Mouse (Mus musculus) limb, embryonic 14.5 days (tissue): ENCODE measurements around the gene Ccdc167. TPM values are rescaled to one million over a fixed set of nuclear protein-coding genes. Genes with fewer than 3 reads are reported as not detected.
A peak's percentile ranks its signal among the peaks of the same experiment; 100 is the strongest.

Experiments
- ATAC-seq: fragments of 200-750 bp; cut with Nextera tagmentation; 2 replicates; pipeline ENCODE4 v1.8.0; 2017; ENCODE audit warnings: low read depth, moderate number of reproducible peaks, moderate TSS enrichment; ENCODE audit not compliant: low FRiP score
- DNase-seq: peaks from one replicate; pipeline ENCODE4 v3.0.0-alpha.2; 2015; ENCODE audit warnings: low spot score
- H3K27ac ChIP-seq: fragments of 300-500 bp; sonication (generic); replicated peaks from 2 replicates; pipeline ENCODE4 v1.5.1; 2014; ENCODE audit warnings: low read depth, mild to moderate bottlenecking, low read length, moderate library complexity, mixed read lengths
- H3K27me3 ChIP-seq: fragments of 300-500 bp; sonication (generic); 2 replicates; pipeline ENCODE4 v1.6.1; 2014; ENCODE audit warnings: low read length, mixed read lengths; ENCODE audit not compliant: control insufficient read depth, insufficient read depth
- H3K36me3 ChIP-seq: fragments of 300-500 bp; sonication (generic); 2 replicates; pipeline ENCODE4 v1.6.1; 2014; ENCODE audit warnings: mild to moderate bottlenecking, low read length, moderate library complexity, mixed read lengths; ENCODE audit not compliant: control insufficient read depth, insufficient read depth
- H3K4me1 ChIP-seq: fragments of 300-500 bp; sonication (generic); 2 replicates; pipeline ENCODE4 v1.6.1; 2014; ENCODE audit warnings: antibody characterized with exemption, low read length, mixed read lengths; ENCODE audit not compliant: control insufficient read depth, insufficient read depth
- H3K4me2 ChIP-seq: fragments of 300-500 bp; sonication (generic); replicated peaks from 2 replicates; pipeline ENCODE4 v1.6.1; 2014; ENCODE audit warnings: low read depth, mild to moderate bottlenecking, low read length, moderate library complexity; ENCODE audit not compliant: severe bottlenecking
- H3K4me3 ChIP-seq: fragments of 300-500 bp; sonication (generic); replicated peaks from 2 replicates; pipeline ENCODE4 v1.5.1; 2014; ENCODE audit warnings: low read length
- H3K9ac ChIP-seq: fragments of 300-500 bp; sonication (generic); 2 replicates; pipeline ENCODE4 v1.6.1; 2014; ENCODE audit warnings: mild to moderate bottlenecking, low read depth, low read length, moderate library complexity; ENCODE audit not compliant: severe bottlenecking
- H3K9me3 ChIP-seq: fragments of 300-500 bp; sonication (generic); 2 replicates; pipeline ENCODE4 v1.6.1; 2016; ENCODE audit warnings: low read length; ENCODE audit not compliant: control insufficient read depth
- POLR2A ChIP-seq: fragments of 200-500 bp; IDR thresholded peaks from 2 replicates; pipeline ENCODE4 v1.8.0; 2012; ENCODE audit warnings: inconsistent platforms, mild to moderate bottlenecking, moderate library complexity, borderline replicate concordance; ENCODE audit not compliant: insufficient read depth, insufficient read length; ENCODE audit errors: extremely low read depth
- WGBS: fragments of 180-500 bp; shearing (Covaris S2); extraction: QIAGEN DNeasy Blood & Tissue Kit; methylation state at CpG from one replicate; pipeline ENCODE4 v1.1.7; 2014; 5-methylcytosine and 5-hydroxymethylcytosine counted together
- polyA plus RNA-seq, 2 experiments: library from polyadenylated mRNA; depleted of rRNA in 1 of 2; stranded (reverse) in 1 of 2; unstranded in 1 of 2; fragments of >200 nt; fragmentation: Nextera tagmentation in 1 of 2; extraction: Ambion mirVana in 1 of 2; gene quantifications; 2 replicates each; pipeline versions ENCODE4 v1.2.1 to v1.2.3; 2012 to 2014

The Ccdc167 gene
- polyA plus RNA-seq, 2 experiments, result 15.8 to 19.3 TPM

DNA sequence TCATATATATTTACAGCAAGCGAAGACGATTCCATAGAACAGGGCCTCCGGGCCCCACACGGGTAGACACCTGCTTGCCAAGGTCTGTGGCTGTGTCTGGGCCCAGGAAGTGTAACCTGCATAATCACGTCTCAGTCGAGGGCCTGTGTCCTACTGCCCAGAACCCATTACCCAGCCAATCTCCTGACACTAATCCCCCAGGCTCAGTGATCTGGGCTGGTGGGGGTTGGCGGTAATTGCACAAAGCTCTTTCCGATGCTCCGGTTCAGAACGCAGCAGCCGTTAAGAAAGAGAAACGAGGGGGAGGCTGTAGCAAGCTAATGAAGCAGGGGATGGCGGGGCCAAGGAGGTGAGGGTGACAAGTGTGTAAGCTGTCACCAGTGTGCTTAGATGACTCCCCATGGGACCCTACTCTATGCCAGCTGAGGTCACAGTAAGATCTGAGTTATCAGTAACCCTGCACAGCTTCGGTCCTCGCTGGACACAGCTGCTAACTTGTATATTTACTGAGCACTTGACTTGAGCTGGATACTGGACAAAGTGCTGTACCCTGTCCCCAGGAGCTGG is 19.7 kb upstream of the Ccdc167 start:
- WGBS, result 34% methylated on average over 15 of the region's 15 CpGs
- H3K27me3 ChIP-seq, result no peaks in the 10 kb centered on the region
- TF ChIP-seq POLR2A, result no peak
- H3K4me2 ChIP-seq, result no peak overlapping the region
- H3K4me1 ChIP-seq, result peaks cover 7% of the 10 kb centered on the region; the same call in 1 of the 2 replicates
- H3K4me3 ChIP-seq, result no peak overlapping the region
- no peak for DNase-seq
- no peaks in the 10 kb centered on the region for H3K9me3 ChIP-seq
- no peak for ATAC-seq
- H3K36me3 ChIP-seq, result no peaks in the 10 kb centered on the region
- no peak overlapping the region for H3K9ac ChIP-seq
- H3K27ac ChIP-seq, result no peak overlapping the region

DNA sequence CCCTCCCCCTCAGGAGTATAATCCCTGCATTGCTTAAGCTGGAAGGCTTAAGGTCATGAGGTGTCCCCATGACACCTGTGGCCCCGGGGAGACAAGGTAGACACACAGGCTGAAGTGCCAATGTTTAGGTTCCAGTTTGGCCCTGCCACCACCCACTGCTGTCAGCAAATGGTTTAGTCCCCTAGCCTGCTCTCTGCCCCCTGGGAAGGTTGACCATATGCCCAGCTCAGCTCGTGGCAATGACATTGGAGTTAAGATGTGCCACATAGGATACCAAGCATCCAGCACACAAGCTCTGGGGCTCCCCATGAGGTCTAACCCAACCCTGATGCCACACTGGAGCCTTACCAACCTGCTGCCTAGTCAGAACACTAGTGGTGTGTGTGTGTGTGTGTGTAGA is 15.7 kb upstream of the Ccdc167 start:
- 81% methylated on average over 2 of the region's 2 CpGs for WGBS
- no peak overlapping the region for H3K27ac ChIP-seq
- no peaks in the 10 kb centered on the region for H3K9me3 ChIP-seq
- H3K36me3 ChIP-seq, result no peaks in the 10 kb centered on the region
- peaks cover 5% of the 10 kb centered on the region; the same call in 1 of the 2 replicates for H3K4me1 ChIP-seq
- no peak overlapping the region for H3K9ac ChIP-seq
- no peak overlapping the region for H3K4me3 ChIP-seq
- DNase-seq, result no peak
- no peak for ATAC-seq
- no peaks in the 10 kb centered on the region for H3K27me3 ChIP-seq
- H3K4me2 ChIP-seq, result no peak overlapping the region
- TF ChIP-seq POLR2A, result no peak

DNA sequence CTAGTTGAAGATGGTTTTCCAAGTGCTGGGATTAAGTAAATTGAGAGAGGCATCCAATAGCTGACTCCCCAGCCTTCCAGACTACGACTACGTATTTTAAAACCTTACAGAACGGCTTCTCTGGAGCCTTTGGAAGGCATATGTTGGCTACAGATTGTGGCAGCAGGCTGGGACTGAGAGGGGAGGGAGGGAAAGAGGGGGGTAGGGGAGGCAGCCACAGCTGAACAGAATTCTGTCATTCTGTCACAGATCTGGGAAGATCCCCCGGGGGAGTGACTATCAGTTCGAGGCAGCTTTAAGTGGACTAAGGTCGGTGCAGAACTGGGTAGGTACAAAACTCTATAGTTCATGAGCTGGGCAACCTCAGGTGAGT is 15.1 kb upstream of the Ccdc167 start:
- TF ChIP-seq POLR2A, result no peak
- Histone ChIP-seq H3K4me2 (no peak overlapping the region), H3K4me3 (no peak overlapping the region), H3K9ac (0 out of 2 replicates have a peak overlapping the region, but pooled peaks have one; percentile 31), H3K27me3 (no peaks in the 10 kb centered on the region), H3K4me1 (peaks cover 5% of the 10 kb centered on the region; the same call in 1 of the 2 replicates), H3K27ac (no peak overlapping the region), H3K36me3 (no peaks in the 10 kb centered on the region), H3K9me3 (no peaks in the 10 kb centered on the region)
- DNase-seq (no peak), ATAC-seq (no peak)
- 63% methylated on average over 6 of the region's 6 CpGs for WGBS

DNA sequence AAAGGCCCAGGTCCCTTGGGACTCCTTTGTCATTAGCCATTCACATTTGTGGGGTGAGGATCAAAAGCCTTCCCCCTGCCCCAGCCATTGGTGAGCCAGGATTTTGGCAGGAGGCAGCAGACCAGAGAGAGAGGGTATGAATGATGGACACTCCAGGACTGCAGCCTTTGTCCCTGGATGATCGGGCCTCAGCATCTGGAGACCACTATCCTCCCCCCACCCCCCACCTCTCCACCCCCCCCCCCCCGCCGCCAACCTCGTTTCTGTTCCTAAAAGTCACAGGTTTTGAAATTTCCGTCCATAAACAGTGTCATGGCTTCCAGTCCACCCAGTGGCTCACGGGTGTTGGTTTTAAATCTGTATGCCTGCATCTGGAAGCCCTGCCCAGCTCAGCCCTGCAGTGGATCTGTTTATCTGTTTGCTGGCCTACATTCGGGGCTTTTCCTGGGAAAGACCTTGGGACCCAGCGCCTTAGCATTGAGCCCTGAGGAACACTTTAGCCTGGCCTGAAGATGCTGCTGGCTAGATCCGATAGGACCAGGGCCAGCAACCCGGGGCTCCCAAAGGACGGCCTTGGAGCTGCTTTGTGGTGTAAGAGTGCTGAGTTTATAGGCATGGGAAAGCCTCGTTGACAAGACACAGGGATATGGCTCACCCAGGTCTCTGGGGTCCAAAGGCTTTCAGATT is 14.6 kb upstream of the Ccdc167 start:
- WGBS, result 46% methylated on average over 12 of the region's 12 CpGs

DNA sequence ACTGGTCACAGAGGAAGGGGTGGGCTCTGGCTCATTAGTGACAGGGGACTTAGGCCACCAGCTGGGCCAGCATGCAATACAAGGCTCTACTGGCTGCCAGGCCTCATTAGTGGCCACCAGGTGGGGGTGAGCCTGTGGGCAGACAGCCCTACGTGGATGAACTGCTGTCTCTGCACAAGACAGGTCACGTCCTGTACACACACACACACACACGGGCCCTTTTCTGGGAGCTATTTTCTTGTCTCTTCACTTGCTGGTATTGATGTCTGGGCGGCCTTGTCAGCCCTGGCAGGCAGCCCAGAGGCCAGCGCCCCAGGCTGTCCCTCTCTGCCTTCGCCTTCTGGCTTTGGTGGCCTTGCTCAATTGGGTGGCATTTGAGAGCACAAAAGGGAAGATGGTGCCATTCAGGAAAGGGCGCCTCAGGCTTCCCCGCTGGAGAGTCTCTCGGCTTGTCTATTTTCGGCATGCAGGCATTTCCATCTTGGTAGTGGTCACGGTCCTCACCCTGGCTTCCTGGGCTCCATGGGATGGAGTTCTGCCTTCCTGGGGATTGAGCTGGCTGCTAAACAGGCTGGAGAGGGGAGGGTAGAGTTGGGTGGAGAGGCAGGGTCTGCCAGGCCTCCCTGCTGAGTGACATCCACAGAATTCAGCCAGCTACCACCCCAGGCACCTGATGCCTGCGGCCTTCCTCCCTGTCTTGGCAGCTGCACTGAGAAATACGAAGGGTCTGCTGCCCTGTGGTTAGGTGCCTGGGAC is 13.8 kb upstream of the Ccdc167 start:
- H3K27me3 ChIP-seq, result no peaks in the 10 kb centered on the region
- H3K4me2 ChIP-seq, result no peak overlapping the region
- H3K9ac ChIP-seq, result no peak overlapping the region
- H3K4me1 ChIP-seq, result peaks cover 5% of the 10 kb centered on the region; the same call in 1 of the 2 replicates
- H3K4me3 ChIP-seq, result no peak overlapping the region
- ATAC-seq (no peak), DNase-seq (no peak)
- WGBS, result 53% methylated on average over 12 of the region's 13 CpGs
- no peaks in the 10 kb centered on the region for H3K9me3 ChIP-seq
- no peak overlapping the region for H3K27ac ChIP-seq
- TF ChIP-seq POLR2A, result no peak
- no peaks in the 10 kb centered on the region for H3K36me3 ChIP-seq

More for the DNA sequence above, 14.6 kb upstream of the Ccdc167 start:
- DNase-seq, result no peak
- ATAC-seq, result no peak
- 0 out of 2 replicates have a peak overlapping the region, but pooled peaks have one; percentile 31 for H3K9ac ChIP-seq
- no peaks in the 10 kb centered on the region for H3K36me3 ChIP-seq
- H3K4me3 ChIP-seq, result no peak overlapping the region
- H3K9me3 ChIP-seq, result no peaks in the 10 kb centered on the region
- H3K27ac ChIP-seq, result no peak overlapping the region
- H3K4me2 ChIP-seq, result no peak overlapping the region
- no peaks in the 10 kb centered on the region for H3K27me3 ChIP-seq
- H3K4me1 ChIP-seq, result peaks cover 5% of the 10 kb centered on the region; the same call in 1 of the 2 replicates
- TF ChIP-seq POLR2A, result no peak
